Mouse (Mus musculus): ENCODE results near the gene Cnnm4.

The Cnnm4 gene

DNA sequence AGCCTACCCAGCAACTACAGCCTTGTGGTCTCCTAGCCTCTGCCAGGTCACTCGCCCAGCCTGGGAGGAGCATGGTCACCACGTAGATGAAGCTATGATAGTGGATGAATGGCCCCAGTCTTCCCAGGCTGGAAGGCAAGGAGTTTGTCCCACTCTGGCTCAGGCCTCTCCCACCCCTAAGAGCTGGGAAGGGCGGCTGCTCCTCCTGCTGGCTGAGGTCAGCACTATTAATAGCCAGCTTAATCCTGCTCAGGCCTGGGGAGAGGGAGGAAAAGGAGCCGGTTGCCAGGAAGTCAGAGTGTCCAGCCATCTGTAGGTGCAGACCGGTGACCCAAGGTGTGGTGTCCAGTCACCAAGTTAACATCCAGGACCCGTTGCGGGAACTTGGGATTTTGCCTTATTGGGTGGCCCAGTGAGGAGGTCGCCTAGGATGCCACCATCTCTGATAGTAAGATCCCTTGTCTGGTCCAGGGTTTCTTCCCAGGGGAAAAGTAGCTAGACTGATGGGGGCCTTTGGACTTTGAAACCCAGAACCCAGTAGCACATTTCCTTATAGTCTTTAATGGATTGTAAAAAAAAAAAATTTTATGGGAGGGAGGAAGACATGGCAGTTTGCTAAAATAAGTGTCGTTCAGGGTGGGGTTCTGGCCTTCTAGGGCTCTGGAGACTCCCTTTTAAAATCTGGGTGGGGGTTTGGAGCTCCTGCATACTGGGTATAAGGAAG, 21.2 kb downstream of the Cnnm4 start:
- POLR2A ChIA-PET, result interaction anchor here in 3 of 4 experiments (0.5 to 1.7 kb wide), 9 partner anchors 8 to 248 kb away, joined by 3 to 5 read pairs (median 3); partner anchors contain the start of genes Arid5a (in 2 of the 3), Ankrd39 (in 1 of the 3), Kansl3 (in 1 of the 3) and Uggt1 (in 1 of the 3)
- CTCF ChIA-PET, result interaction anchor here (0.6 to 2.2 kb wide), 16 partner anchors 9 to 1087 kb away, joined by 3 to 19 read pairs (median 5); partner anchors contain the start of genes Ankrd39 (in 1 of the 4), Cnnm3 (in 1 of the 4) and Cnnm4 (in 1 of the 4)

DNA sequence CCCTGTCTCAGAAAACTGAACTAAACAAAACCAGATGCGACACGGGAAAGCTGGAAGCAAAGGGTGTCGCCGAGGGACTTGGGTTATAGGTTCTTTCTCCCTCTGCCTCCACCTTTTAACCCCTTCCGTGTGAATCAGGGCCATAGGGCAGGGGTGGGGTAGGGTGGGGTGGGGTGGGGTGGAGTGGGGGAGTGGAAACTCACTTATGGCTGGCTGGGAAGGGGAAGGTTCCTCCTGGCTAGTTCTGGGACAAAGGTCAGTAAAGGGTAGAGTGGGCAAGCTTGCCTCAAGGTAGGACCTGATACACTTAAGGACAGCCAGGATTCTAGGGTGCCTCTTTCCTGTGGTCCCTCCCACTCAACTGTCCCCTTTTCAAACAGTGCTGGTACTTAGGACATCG, 21.9 kb downstream of the Cnnm4 start:
- ChIA-PET CTCF (interaction anchor here in 3 of 4 experiments (0.6 to 2.2 kb wide), 7 partner anchors 8 to 1087 kb away, joined by 3 to 19 read pairs (median 5); partner anchors contain the start of gene Cnnm3 (in 1 of the 3)), POLR2A (interaction anchor here in 3 of 4 experiments (0.5 to 1.7 kb wide), 5 partner anchors 7 to 249 kb away, joined by 3 to 5 read pairs (median 3); partner anchors contain the start of genes Ankrd39 (in 1 of the 3) and Uggt1 (in 1 of the 3))

DNA sequence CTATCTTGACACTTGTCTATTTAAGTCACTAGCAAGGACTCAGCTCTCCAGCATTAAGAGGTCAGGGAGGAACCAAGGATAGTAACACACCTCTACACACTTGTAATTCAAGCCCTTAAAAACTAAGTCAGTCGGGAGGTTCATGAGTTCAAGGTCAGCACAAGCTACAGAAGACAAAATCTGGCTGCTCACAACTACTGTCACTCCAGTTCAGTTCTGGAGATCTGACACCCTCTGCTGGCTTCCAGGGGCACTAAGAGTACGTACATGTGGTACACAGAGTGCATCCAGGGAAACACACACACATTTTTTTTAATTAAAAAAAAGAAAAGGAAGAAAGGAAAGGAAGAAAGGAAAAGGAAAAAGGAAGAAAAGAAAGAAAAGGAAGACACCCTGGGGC, 25.3 kb downstream of the Cnnm4 start:
- POLR2A ChIA-PET, result interaction anchor here in 2 of 4 experiments (1.0 to 1.3 kb wide), 4 partner anchors 11 to 190 kb away, joined by 3 to 4 read pairs (median 3); no protein-coding TSS in a partner anchor
- CTCF ChIA-PET, result interaction anchor here (0.6 to 1.5 kb wide), 12 partner anchors 11 to 754 kb away, joined by 3 to 7 read pairs (median 4); no protein-coding TSS in a partner anchor

DNA sequence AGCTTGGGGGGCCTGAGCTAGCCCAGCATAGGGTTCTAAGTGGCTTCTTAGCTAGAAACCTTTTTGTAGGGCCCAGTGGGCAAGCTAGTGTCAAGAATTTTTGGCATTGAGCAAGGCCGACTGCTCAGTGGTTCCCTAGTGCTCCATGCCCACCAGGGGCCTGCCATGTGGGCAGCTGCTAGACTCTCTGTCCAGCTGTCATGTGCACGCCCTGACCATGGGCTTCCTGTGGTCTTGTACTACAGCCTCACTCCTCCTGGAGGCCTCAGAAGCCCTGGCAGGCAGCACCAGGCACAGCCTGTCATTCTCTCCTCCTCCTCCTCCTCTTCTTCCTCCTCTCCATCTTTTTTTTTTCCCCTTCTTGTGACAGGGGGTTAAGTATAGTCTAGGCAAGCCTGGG, 25.9 kb downstream of the Cnnm4 start:
- CTCF ChIA-PET, result interaction anchor here in 3 of 4 experiments (0.7 to 1.5 kb wide), 5 partner anchors 14 to 174 kb away, joined by 3 to 6 read pairs (median 4); no protein-coding TSS in a partner anchor
- POLR2A ChIA-PET, result interaction anchor here in 1 of 4 experiments (1.1 kb wide), 1 partner anchor 10 kb away, joined by 3 read pairs; no protein-coding TSS in a partner anchor

DNA sequence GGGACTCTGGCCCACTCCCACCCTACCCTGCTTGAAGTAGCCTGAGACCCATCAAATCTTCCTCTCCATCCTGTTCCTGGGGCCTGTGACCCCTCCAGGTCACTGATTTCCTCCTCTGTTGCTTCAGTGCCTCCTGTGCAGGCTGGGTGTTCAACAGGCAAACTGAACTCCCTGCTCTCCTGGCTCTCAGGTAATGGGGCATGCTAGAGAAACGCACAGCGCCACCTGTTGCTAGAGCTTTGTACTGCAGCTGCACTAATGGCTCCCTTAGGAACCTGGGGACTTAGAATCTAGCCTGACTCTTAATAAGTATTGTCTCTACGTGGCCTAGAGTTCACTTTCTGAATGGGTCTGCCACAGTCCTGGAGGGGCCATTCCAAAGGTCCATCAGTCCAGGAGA, 29.8 kb downstream of the Cnnm4 start:
- POLR2A ChIA-PET, result interaction anchor here in 3 of 4 experiments (0.7 to 2.5 kb wide), 9 partner anchors 10 to 194 kb away, joined by 3 to 13 read pairs (median 3); partner anchors contain the start of genes Cnnm3 (in 2 of the 3), Ankrd39 (in 1 of the 3) and Arid5a (in 1 of the 3)

DNA sequence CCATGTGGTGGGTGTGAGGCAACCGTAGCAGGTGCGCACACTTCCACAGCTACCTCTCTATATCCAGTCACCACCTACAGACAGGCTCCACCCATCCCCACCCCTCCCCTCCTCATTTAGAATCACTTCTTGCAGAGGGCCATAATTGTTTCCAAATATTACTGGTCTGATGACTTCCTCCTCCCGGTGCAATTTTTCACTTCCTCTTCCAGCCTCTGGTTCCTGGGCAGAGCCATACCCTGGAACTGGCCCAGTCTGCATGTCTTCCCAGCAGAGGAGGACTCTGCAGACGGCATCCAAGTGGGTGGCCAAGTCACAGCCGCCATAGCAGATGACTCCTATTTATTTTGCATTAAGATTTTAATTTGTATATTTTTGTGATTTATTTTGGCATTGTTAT, 36.8 kb downstream of the Cnnm4 start:
- CTCF ChIA-PET, result interaction anchor here in 1 of 4 experiments (0.9 kb wide), 1 partner anchor 9 kb away, joined by 4 read pairs; no protein-coding TSS in a partner anchor

More for the DNA sequence above, 29.8 kb downstream of the Cnnm4 start:
- CTCF ChIA-PET, result interaction anchor here (0.5 to 3.1 kb wide), 78 partner anchors 8 to 929 kb away, joined by 3 to 39 read pairs (median 4); partner anchors contain the start of genes Ankrd39 (in 2 of the 4), Cnnm3 (in 2 of the 4), Cnnm4 (in 2 of the 4) and Lman2l (in 2 of the 4)

DNA sequence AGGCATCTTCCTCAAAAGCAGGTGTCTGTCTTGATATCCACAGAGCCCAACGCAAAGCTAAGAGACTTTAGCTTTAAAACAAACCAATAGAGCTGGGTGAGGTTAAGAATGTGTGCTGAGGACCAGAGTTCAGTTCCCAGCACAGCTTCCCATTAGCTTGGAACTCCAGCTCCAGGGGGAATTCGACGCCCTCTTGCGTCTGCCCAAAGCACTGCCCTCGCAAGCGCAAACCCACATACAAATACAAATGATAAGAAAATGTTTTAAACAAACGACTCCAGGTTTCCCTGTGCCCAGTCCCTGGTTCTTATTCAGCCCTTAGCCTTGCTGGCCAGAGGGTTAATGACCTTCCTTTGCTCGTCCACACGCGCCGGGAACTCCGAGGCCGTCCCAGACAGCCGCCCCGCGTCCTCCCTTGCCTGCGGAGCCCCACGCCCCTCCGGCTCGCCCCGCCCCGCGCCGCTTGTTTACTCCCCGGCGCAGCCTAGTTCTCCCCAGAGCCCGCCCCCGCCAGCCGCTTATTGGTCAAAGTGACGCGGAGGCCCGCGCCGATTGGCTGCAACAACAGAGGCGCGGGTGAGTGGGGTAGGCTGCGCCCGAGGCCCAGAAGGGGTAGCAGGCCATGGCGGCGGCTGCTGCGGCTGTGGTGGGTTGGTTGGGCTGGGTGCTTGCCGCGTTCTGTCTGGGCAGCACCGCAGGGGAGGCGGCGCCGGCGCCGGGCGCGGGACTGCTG, 40.0 kb downstream of the Cnnm4 start, which contains the start of gene Cnnm3:
Gene Cnnm3 (plus strand): TSS at position 579 of the 733 bp plus-strand sequence.
- CTCF ChIA-PET, result interaction anchor here (0.5 to 3.5 kb wide), 73 partner anchors 9 to 1975 kb away, joined by 3 to 39 read pairs (median 4); partner anchors contain the start of genes Ankrd39 (in 4 of the 4), 4933424G06Rik (in 1 of the 4), Lman2l (in 1 of the 4) and Sema4c (in 1 of the 4)
- POLR2A ChIA-PET, result interaction anchor here (0.6 to 1.9 kb wide), 35 partner anchors 8 to 1208 kb away, joined by 3 to 13 read pairs (median 4); partner anchors contain the start of genes Ankrd39 (in 2 of the 4), 2010300C02Rik (in 1 of the 4), Arid5a (in 1 of the 4) and Sema4c (in 1 of the 4)

More for the DNA sequence above, 36.8 kb downstream of the Cnnm4 start:
- POLR2A ChIA-PET, result interaction anchor here in 2 of 4 experiments (1.0 to 1.2 kb wide), 3 partner anchors 9 to 15 kb away, joined by 3 read pairs; no protein-coding TSS in a partner anchor

DNA sequence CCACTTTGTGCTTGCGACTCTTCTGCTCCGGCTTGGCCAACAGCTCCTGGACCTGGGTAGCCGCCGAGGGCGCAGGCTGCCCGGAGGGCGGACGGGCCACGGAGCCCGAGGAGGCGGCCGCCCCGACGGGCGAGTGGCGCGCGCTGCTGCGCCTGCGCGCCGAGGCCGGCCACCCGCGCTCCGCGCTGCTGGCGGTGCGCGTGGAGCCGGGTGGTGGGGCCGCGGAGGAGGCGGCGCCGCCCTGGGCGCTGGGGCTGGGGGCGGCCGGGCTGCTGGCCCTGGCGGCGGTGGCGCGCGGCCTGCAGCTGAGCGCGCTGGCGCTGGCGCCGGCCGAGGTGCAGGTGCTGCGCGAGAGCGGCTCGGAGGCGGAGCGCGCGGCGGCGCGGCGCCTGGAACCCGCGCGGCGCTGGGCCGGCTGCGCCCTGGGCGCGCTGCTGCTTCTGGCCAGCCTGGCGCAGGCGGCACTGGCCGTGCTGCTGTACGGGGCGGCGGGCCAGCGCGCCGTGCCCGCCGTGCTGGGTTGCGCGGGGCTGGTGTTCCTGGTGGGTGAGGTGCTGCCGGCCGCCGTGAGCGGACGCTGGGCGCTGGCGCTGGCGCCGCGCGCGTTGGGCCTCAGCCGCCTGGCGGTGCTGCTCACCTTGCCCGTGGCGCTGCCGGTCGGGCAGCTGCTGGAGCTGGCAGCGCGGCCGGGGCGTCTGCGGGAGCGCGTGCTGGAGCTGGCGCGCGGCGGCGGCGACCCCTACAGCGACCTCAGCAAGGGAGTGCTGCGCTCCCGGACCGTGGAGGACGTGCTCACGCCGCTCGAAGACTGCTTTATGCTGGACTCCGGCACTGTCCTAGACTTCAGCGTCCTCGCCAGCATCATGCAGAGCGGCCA, 40.9 kb downstream of the Cnnm4 start:
- CTCF ChIA-PET, result interaction anchor here in 3 of 4 experiments (0.6 to 3.5 kb wide), 12 partner anchors 11 to 1114 kb away, joined by 3 to 31 read pairs (median 4); partner anchors contain the start of gene Ankrd39 (in 2 of the 3)
- POLR2A ChIA-PET, result interaction anchor here in 3 of 4 experiments (0.6 to 1.9 kb wide), 7 partner anchors 11 to 1086 kb away, joined by 3 to 5 read pairs (median 3); partner anchors contain the start of gene Ankrd39 (in 1 of the 3)

DNA sequence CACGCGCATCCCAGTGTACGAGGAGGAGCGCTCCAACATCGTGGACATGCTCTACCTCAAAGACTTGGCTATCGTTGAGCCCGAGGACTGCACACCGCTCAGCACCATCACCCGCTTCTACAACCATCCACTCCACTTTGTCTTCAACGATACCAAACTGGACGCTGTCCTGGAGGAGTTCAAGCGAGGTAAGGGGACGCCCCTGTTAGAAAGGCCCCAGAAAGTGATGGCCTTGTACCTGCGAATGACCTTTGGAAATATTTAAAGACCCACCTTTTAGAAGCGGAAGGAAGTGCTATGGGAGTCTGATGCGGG, 41.5 kb downstream of the Cnnm4 start:
- ChIA-PET CTCF (interaction anchor here in 3 of 4 experiments (0.7 to 3.5 kb wide), 9 partner anchors 11 to 234 kb away, joined by 3 to 31 read pairs (median 3); partner anchors contain the start of gene Ankrd39 (in 2 of the 3)), POLR2A (interaction anchor here in 3 of 4 experiments (0.6 to 1.3 kb wide), 5 partner anchors 11 to 1085 kb away, joined by 3 read pairs; partner anchors contain the start of gene Ankrd39 (in 1 of the 3))

DNA sequence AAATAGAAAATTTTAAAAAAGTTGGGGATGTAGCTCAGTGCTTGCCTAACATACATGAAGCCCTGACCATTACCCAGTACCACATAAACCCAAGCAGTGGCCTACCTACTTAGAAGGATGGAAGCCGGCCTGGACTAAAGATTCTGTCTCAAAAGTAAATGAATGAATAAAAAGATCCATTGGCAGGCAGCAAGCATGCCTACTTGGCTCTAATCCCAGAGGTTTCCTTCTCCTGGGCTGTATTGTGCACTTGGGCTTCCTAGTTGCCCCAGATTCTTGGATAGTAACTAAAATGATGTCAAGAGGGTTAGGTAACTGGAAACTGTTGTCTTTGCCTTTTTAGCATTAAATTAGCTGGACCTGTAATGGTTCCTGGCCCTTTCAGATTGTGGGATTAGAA, 41.9 kb downstream of the Cnnm4 start:
- ChIA-PET CTCF (interaction anchor here in 3 of 4 experiments (0.7 to 3.5 kb wide), 8 partner anchors 13 to 1129 kb away, joined by 3 to 31 read pairs (median 3); partner anchors contain the start of gene Ankrd39 (in 1 of the 3)), POLR2A (interaction anchor here in 2 of 4 experiments (0.6 to 1.1 kb wide), 5 partner anchors 12 to 1085 kb away, joined by 3 to 6 read pairs (median 3); no protein-coding TSS in a partner anchor)

DNA sequence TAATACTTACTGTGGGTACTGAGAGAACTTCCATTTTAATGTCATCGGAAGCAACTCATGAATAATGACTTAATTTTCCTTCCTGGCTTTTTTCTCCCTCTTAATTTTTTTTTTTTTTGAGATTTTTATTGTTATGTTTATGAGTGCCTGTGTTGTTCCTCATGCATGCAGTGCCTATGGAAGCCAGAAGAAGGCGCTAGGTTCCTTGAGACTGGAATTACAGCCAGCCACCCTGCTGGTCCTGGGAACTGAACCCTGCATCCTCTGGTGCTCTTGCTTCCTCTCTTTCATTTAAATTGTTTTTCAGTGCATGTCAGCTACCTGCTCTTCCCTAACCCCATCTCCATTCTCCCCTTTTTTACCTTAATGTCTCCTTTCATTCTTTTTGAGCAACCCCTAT, 42.3 kb downstream of the Cnnm4 start:
- ChIA-PET CTCF (interaction anchor here in 3 of 4 experiments (0.7 to 3.5 kb wide), 7 partner anchors 13 to 1129 kb away, joined by 3 to 31 read pairs (median 3); partner anchors contain the start of gene Ankrd39 (in 1 of the 3)), POLR2A (interaction anchor here in 1 of 4 experiments (0.8 to 1.1 kb wide), 3 partner anchors 12 to 26 kb away, joined by 3 to 6 read pairs (median 3); no protein-coding TSS in a partner anchor)

DNA sequence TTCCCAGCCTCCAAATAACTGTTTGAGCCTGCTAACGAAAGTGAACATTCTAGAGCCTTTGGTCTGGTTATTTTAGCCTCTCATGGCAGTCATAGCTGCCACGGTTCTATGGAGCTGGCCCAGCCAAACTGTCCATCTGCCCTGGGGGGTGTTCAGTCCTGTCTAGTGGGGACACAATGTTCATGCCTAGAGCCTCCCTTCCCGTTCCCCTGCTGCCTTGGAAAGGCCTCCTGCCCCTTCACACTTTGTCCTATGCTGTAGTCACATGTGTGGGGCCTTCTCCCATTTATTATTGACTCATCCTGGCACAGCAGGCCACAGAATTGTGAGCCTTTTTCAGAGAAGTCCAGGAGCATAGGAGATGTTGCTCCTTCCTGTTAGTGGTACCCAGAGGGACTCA, 46.8 kb downstream of the Cnnm4 start:
- ChIA-PET POLR2A (interaction anchor here in 2 of 4 experiments (1.2 to 7.1 kb wide), 3 partner anchors 11 to 15 kb away, joined by 3 to 76 read pairs (median 40); no protein-coding TSS in a partner anchor), CTCF (no interaction called here)

DNA sequence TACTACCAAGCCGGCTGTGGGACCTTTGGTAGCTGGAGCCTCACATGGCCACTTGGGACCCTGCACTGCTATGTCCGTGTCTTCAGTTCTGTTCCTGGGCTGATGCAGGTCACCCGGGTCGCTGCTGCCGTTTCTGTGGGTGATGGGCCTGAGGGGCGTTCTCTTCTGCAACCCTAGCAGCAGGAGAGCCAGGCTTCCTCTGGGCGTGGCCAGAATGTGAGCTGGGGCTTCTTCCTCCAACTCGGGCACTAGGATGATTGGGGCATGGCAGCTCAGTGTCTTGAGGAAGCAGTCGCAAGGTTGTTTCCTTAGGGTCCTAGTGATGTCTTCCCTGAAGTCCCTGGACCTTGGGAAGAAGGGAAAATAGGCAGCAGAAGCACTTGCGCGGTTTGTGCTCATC, 48.2 kb downstream of the Cnnm4 start:
- ChIA-PET CTCF (interaction anchor here (0.5 to 1.9 kb wide), 9 partner anchors 9 to 227 kb away, joined by 3 to 6 read pairs (median 3); partner anchors contain the start of gene Ankrd39 (in 2 of the 4)), POLR2A (interaction anchor here in 3 of 4 experiments (0.6 to 7.1 kb wide), 17 partner anchors 9 to 583 kb away, joined by 3 to 76 read pairs (median 3); no protein-coding TSS in a partner anchor)

DNA sequence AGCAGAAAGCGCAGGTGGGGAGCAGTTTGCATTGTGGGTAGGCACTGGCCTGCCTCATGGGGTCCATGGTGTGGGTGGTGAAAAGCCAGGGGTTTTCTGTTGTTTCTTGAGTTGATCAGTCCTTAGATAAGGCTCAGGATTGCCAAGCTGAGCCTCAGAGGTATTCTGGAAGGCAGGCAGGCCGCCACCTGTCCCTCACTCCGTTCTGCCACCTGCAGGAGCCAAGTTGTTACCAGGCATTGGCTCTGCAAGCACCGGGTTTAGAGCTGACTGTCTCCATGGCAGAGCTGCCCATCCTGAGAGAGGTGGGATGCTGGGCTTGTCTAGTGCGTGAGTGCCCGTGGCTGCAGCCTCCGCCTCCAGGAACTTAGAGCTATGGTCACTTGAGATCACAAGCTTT, 50.8 kb downstream of the Cnnm4 start:
- POLR2A ChIA-PET, result interaction anchor here in 3 of 4 experiments (0.6 to 7.1 kb wide), 15 partner anchors 11 to 215 kb away, joined by 3 to 76 read pairs (median 4); partner anchors contain the start of genes Ankrd39 (in 1 of the 3), Arid5a (in 1 of the 3) and Gm42417 (in 1 of the 3)
- CTCF ChIA-PET, result interaction anchor here in 3 of 4 experiments (0.9 to 3.4 kb wide), 9 partner anchors 11 to 94 kb away, joined by 3 to 13 read pairs (median 4); partner anchors contain the start of genes Ankrd39 (in 3 of the 3) and Cnnm3 (in 2 of the 3)

DNA sequence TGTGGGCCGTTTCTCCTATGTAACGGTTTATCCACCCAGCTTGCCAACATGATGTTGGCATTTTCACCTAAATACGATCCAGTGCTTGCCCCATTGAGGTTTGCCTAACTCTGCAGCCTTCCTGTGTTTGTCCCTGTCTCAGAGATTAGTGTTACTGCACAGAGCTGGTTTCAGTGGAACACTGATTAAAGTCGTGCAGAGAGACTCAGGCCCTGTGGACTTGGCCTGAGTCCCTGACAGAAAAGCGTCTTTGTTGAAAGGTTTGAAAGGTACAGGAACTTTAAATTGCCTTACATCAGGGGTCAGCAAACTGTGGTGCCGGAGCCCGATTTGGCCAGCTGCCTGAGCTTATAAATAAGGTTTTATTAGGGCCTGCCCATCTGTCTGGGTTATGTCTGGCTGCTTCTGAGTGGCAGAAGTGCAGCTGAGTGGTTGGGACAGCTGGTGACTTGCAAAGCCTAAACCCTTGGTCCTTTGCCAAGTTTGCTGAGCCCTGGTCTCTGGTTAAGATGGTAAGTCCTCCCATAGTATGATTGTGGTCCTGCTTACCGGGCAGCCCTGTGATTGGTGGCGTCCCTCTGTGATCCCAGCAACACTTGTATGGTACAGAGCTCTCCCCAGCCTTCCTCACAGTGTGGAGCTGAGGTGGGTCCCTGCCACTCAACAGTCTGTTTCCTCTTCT, 52.1 kb downstream of the Cnnm4 start:
- ChIA-PET POLR2A (interaction anchor here in 3 of 4 experiments (1.3 to 7.1 kb wide), 5 partner anchors 9 to 216 kb away, joined by 3 to 76 read pairs (median 5); partner anchors contain the start of gene Arid5a (in 1 of the 3)), CTCF (interaction anchor here in 3 of 4 experiments (0.9 to 3.4 kb wide), 6 partner anchors 22 to 127 kb away, joined by 4 to 13 read pairs (median 4); partner anchors contain the start of gene Ankrd39 (in 3 of the 3))
